11 mouse cellular contexts compared by ENCODE assay signal in genomic region chr7:28084215-28084614, GRCm38 (mm10). TPM values are rescaled to one million over a fixed set of nuclear protein-coding genes. Genes with fewer than 3 reads are reported as not detected.
A peak's percentile ranks its signal among the peaks of the same experiment; 100 is the strongest.
DNase-seq lines count a peak whose midpoint lies in the region; ATAC-seq lines count a peak whose summit lies in the region.
"Had no signal": no experiment of that assay in that cellular context is flagged by ENCODE, and none has a peak within 500 bp of the region (broad histone marks: within the 10 kb centered on the region; RNA-seq: fewer than 3 reads in every experiment).

No protein-coding gene starts in this region.

- H3K27me3 ChIP-seq in kidney, embryonic 14.5 days (ENCODE audit: control insufficient read depth, insufficient read depth, low read length), result no peaks in the 10 kb centered on the region

- H3K9ac ChIP-seq in kidney, embryonic 14.5 days (ENCODE audit: low read depth, low read length), result no peak overlapping the region

- no peak for ATAC-seq in kidney, embryonic 14.5 days (ENCODE audit: low FRiP score, low TSS enrichment)

- peak; percentile 18 for DNase-seq in kidney, adult 9 months
- peak; percentile 38 for DNase-seq in NIH3T3 (ENCODE audit: low read depth)
- DNase-seq in brain, embryonic 18.5 days (ENCODE audit: low read depth, low spot score), result peak; percentile 4
- peak; percentile 32 to 45 for DNase-seq in layer of hippocampus, postnatal 14 days (ENCODE audit: low spot score in 2 of 2)
- no peak for DNase-seq in thymus, adult 18-20 months
- DNase-seq in lung, postnatal 36 days, result no peak
- DNase-seq: cerebellum, adult 11-12 months; liver; lung, postnatal 14 days had no signal

- no peak overlapping the region for H3K27ac ChIP-seq in kidney, embryonic 14.5 days (ENCODE audit: low read depth, low read length)

- no peak overlapping the region for H3K4me2 ChIP-seq in kidney, embryonic 14.5 days (replicated peaks; ENCODE audit: low read depth, low read length)

- H3K9me3 ChIP-seq in kidney, embryonic 14.5 days (ENCODE audit: control insufficient read depth, low read length), result no peaks in the 10 kb centered on the region

- H3K4me3 ChIP-seq in kidney, embryonic 14.5 days (ENCODE audit: low read length), result no peak overlapping the region

- no peaks in the 10 kb centered on the region for H3K4me1 ChIP-seq in kidney, embryonic 14.5 days (ENCODE audit: control insufficient read depth, insufficient read depth, low read length)

- no peaks in the 10 kb centered on the region for H3K36me3 ChIP-seq in kidney, embryonic 14.5 days (ENCODE audit: control insufficient read depth, insufficient read depth, low read length)

- WGBS in kidney, embryonic 14.5 days, result 64% methylated on average over 7 of the region's 7 CpGs

RNA-seq across cellular contexts. Expression of gene Fcgbp, which starts 13.2 kb away (rescaled TPM):
- polyA plus RNA-seq in kidney, embryonic 14.5 days (2014; fragmentation: Nextera tagmentation; extraction: Ambion mirVana), result 0.19 and 0.49 TPM in 2 replicates
- total RNA-seq in layer of hippocampus, postnatal 14 days (2021), result 1 to 10 TPM; 1.3 to 2.2 TPM
- total RNA-seq: heart, adult 8-10 months had no signal

RNA-seq across cellular contexts. Expression of gene Psmc4, which starts 34.3 kb away (rescaled TPM):
- polyA plus RNA-seq in kidney, embryonic 14.5 days (2014; fragmentation: Nextera tagmentation; extraction: Ambion mirVana), result 301 and 321 TPM in 2 replicates
- total RNA-seq in layer of hippocampus, postnatal 14 days (2021), result 100 to 1,000 TPM; 121 to 126 TPM

RNA-seq across cellular contexts. Expression of gene 9530053A07Rik, which starts 45.1 kb away (rescaled TPM):
- not detected in 2 replicates for polyA plus RNA-seq in kidney, embryonic 14.5 days (2014; fragmentation: Nextera tagmentation; extraction: Ambion mirVana)
- under 1 TPM; 0.05 to 0.12 TPM for total RNA-seq in layer of hippocampus, postnatal 14 days (2021)
- total RNA-seq: heart, adult 8-10 months had no signal

Comparison
In these comparisons a context has a peak if more than half of its experiments do, and no peak if none do; other contexts are left out.
1. DNase-seq: peak in kidney, adult 9 months (single experiment), NIH3T3 (single experiment), brain, embryonic 18.5 days (single experiment) and layer of hippocampus, postnatal 14 days (2 of 2); none in thymus, adult 18-20 months (0 of 2) and lung, postnatal 36 days (single experiment).